Mouse (Mus musculus): Measurements from ENCODE around the gene Trp53rkb. TPM values are rescaled to one million over a fixed set of nuclear protein-coding genes. Genes with fewer than 3 reads are reported as not detected.

Gene Trp53rkb
- total RNA-seq, 2 experiments from 2014 or later: 6.5 to 8.8 TPM

DNA sequence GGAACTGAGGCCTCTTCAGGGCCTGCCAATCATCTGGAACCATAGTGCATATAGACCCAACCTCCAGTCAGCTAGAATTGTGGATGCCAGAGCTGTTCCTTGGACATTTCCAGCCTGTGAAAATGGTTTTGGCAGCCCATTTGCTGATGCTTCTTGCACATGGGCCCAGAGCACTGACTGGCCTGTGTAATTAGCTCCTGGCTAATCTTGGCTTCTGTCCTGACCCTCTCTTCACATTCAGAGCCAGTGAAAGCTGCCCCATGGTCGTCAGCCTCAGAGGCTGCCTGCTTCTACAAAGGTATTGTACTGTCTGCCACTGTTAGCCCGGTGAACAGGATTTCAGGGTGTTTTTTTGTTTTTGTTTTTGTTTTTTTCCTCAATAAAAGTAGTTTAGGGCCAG lies 30.6 kb downstream of the Trp53rkb start:
- DNase-seq (ENCODE audit: extremely low spot score in 1 of 2, low spot score in 2 of 2): no peak
- intact Hi-C loops (cut with DNase I): no loop called here

DNA sequence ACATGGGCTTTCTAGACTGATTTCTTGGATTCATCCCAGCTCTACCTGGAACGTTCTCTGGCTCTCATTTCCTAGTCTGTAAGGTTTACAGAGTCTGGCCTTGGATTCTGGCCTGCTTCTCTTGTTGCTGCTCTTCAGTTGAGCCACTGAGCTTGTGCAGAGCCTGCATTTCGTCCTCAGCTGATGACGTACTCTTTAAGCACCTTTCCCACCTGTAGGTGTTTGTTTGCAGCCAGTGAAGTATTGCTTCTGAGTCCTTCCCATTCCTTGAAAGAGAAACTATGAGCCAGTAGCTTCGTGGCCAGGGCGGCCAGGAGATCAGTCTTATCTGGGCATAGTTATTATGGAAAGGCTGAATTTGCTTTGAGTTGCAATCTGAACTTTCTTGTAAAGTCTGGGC lies 32.1 kb downstream of the Trp53rkb start:
- intact Hi-C loops (cut with DNase I): no loop called here
- DNase-seq (ENCODE audit: extremely low spot score in 1 of 2, low spot score in 2 of 2): no peak

DNA sequence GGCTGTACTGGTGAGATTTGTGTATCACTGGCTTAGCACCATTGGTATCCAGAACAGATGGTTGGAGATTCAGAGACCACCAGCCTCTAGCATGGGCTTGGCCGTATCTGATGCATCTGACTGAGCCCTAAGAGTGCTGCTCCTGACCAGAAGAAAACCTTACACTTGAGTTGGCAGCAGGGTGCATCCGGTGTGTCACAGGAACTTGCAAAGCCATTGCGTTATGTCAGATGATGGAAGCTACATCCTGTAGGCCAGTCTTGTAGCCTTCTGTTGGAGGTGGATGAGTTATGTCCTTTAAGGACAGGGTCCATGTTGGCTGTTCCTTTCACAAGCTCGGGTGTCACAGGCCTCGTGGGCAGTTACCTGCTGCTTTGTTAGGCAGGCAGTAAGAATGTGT lies 32.7 kb downstream of the Trp53rkb start:
- no peak for DNase-seq (ENCODE audit: extremely low spot score in 1 of 2, low spot score in 2 of 2)
- intact Hi-C loops (cut with DNase I): no loop called here

DNA sequence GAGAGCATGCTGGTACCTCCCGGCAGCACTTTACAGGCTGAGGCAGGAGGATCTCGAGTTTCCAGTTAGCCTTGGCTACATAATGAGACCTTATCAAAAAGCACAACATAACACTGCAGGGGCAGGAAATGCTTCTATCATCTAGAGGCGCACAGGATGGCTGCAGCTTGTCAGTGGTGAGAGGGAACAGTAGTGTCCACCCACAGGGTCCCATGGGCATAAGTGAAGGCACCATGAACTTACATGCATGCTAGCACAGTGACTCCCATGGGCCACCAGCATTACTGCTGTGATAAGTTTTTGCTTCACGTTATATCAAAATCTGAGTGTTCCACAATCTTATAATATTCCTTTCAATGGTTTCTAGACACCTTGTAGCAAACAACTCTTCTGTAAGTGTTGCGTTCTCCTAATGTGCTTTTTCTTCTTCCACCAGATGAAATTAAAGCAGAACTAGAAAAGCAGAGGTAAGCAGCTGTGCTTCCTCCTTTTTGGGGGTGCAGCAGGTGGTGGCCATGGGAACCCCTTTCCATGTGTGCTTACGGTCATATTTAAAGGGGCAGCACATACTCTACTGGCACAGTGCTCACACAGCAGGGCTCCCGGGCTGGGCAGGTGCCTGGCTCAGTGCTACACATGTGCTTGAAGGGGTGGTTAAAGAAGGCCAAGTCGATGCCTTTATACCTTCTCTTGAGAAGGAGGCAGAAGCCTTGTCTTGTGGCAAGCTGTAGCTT lies 34.3 kb downstream of the Trp53rkb start:
- DNase-seq (ENCODE audit: extremely low spot score in 1 of 2, low spot score in 2 of 2): no peak
- intact Hi-C loops (cut with DNase I): no loop called here

DNA sequence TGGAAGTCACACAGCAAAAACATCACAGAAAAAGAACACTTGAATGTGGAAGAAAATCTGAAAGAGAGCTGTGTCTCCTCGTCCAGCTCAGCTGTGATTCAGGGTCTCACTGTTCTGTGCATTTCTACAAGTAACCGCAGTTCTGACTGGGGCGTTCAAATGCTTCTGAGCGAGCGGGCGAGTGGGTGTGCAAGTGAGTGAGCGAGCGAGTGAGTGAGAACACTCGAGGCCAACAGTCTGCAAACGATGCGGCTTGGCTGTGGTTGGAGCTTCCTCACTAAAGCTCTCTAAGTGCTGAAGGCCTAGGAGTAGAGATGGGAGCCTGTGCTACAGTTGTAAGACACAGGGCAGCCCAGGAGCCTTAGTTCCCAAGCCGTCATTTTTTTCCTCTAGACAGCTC lies 36.0 kb downstream of the Trp53rkb start:
- no peak for DNase-seq (ENCODE audit: extremely low spot score in 1 of 2, low spot score in 2 of 2)
- intact Hi-C loops (cut with DNase I): no loop called here

DNA sequence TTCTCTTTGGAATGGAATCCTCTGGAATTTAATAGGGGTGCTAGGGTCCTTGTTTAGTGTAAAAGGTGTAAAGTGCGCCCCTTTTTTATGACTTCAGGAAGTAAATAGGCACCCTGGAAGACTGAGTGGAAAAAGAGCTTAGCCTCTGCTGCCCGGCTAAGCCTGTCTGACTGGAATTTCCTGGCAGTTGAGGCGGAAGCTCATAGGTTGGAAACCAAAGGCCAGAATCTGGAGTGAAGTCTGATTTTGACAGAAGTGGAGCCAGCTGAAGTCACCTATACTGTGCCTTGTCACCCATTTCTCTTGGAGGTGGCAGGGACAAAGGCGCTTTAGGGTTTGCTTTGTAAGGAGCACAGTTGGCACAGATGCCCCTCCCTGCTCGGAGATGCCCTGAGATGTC lies 38.0 kb downstream of the Trp53rkb start:
- intact Hi-C loops (cut with DNase I): no loop called here
- no peak for DNase-seq (ENCODE audit: extremely low spot score in 1 of 2, low spot score in 2 of 2)

DNA sequence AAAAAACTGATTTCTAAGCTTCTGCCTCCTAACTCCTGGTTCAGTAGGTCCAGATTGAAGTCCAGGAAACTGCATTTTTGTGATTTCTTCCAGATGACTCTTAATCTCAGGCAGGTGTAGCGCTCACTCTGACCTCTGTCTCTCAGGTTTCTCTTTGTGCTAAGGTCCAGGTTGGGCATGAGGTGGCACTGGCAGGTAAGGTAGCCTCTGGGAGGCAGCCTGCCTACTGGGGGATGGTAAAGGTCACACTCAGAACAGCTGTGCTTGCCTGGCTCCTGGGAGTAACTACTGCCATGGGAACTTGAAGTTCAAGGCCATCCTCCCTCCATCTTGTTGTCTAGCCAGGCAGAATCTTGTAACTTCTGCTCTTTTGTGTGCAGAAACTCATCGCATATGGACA lies 41.8 kb downstream of the Trp53rkb start:
- intact Hi-C loops (cut with DNase I): no loop called here
- DNase-seq (ENCODE audit: extremely low spot score in 1 of 2, low spot score in 2 of 2): no peak

DNA sequence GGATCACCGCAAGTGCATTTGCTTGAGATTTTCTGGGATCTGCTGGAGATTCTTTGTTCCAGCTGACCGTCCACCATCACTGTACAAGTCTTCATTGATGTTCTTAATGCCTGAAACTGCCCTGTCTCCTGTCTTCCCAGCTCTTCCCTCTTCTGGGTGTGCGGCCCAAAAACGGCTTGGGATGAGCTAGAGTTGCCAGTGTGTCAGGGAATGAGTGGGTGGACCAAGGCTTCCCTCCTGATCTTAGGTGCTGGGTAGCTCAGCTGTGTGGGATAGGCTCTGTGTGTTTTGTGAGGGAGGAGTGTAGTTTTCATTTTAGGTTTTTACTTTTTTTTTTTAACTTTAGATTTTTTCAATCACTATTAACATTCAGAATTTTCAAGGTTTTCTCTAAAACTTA lies 42.5 kb downstream of the Trp53rkb start:
- no peak for DNase-seq (ENCODE audit: extremely low spot score in 1 of 2, low spot score in 2 of 2)
- intact Hi-C loops (cut with DNase I): no loop called here

DNA sequence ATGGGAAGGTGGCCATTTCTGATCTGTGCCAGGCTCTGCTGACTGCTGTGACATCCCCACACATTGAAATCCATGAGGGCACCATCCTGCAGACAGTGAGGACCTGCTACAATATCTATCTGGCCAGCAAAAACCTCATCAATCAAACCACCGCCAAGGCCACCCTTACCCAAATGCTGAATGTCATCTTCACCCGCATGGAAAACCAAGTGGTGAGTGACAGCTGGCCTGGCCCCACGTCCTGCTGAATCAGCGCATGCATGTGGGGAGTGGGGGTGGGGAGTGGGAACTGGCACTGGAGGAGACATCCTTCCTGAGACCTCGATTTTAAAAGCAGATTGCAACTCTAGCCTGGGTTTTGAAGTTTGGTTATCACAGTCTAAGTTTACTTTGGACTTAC lies 43.2 kb downstream of the Trp53rkb start:
- no peak for DNase-seq (ENCODE audit: extremely low spot score in 1 of 2, low spot score in 2 of 2)
- intact Hi-C loops (cut with DNase I): no loop called here

DNA sequence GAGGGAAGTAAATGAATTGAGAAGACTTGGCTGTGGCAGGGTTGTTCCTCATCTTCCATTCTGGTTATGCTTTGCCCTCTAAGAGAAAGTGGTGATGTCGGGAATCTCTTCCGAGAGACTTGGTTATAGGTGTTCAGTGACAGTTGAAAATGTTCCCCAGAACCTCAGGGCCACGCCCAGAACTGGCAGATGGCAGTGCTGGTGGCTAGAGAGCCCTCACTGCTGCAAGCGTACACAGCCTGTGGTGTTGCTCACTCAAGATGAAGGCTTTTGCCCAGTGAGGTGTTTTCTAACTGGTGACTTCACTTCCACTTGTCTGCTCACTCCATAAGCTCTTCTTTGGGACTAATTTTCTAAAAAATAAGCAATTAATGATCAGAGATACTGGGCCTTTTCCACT lies 49.5 kb downstream of the Trp53rkb start:
- no peak for DNase-seq (ENCODE audit: extremely low spot score in 1 of 2, low spot score in 2 of 2)
- intact Hi-C loops (cut with DNase I): no loop called here

Other genes starting within 250 kb of the Trp53rkb start
- gene Prex1, start 78.7 kb upstream of the Trp53rkb start, total RNA-seq (2021): 100 to 1,000 TPM in 1 of 2 experiments, 10 to 100 TPM in 1; 90.8 to 102 TPM
- 10 to 100 TPM; 39.5 to 44.2 TPM for gene Arfgef2, start 13.1 kb downstream of the Trp53rkb start, total RNA-seq (2021)
- gene Cse1l, start 113.5 kb downstream of the Trp53rkb start, total RNA-seq (2021): 10 to 100 TPM; 73.5 to 76.0 TPM
- 10 to 100 TPM; 75.1 to 75.9 TPM for gene Stau1, start 203.8 kb downstream of the Trp53rkb start, total RNA-seq (2021)
- gene Ddx27, start 222.7 kb downstream of the Trp53rkb start, total RNA-seq (2021): 10 to 100 TPM; 34.9 to 40.6 TPM